22 mouse cellular contexts compared by ENCODE assay signal in the genomic region with DNA sequence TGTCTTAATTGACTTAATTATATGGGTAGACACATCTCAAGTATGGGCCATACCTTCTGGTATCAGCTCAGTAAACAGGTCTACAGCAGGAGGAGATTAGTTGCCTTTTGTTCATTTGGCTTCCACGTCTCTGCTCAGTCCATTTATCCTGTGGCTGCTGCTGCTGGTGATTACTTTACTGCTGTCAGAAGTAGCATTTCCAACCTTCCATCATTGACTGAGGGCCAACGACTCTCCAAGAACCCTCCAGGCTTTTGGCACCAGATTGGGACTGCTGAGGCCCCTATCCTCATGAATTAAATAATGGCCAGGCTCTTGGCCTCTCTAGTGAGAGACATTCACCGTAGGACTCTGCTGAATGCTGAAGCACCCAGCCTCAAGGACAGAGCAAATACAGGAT.
DNase-seq lines count a peak whose midpoint lies in the region; ATAC-seq and TF ChIP-seq lines count a peak whose summit lies in the region.
"Had no signal": no experiment of that assay in that cellular context is flagged by ENCODE, and none has a peak within 500 bp of the region (broad histone marks: within the 10 kb centered on the region; RNA-seq: fewer than 3 reads in every experiment).

No protein-coding gene starts in this region.

- no peaks in the 10 kb centered on the region for H3K9me3 ChIP-seq in midbrain, embryonic 11.5 days (ENCODE audit: control insufficient read depth, low read length)
- no peaks in the 10 kb centered on the region for H3K9me3 ChIP-seq in midbrain, embryonic 16.5 days (replicated peaks; ENCODE audit: control insufficient read depth, low read length, poor library complexity, severe bottlenecking)
- H3K9me3 ChIP-seq in hindbrain, embryonic 14.5 days (ENCODE audit: control insufficient read depth, low read length), result no peaks in the 10 kb centered on the region
- H3K9me3 ChIP-seq in midbrain, postnatal 0 days (ENCODE audit: low read length), result no peaks in the 10 kb centered on the region
- H3K9me3 ChIP-seq: embryonic facial prominence, embryonic 15.5 days; limb, embryonic 10.5 days had no signal

- no peaks in the 10 kb centered on the region for H3K36me3 ChIP-seq in midbrain, embryonic 11.5 days (ENCODE audit: control insufficient read depth, insufficient read depth, low read length)
- no peaks in the 10 kb centered on the region for H3K36me3 ChIP-seq in midbrain, embryonic 16.5 days (ENCODE audit: control insufficient read depth, insufficient read depth, low read length)
- no peaks in the 10 kb centered on the region for H3K36me3 ChIP-seq in hindbrain, embryonic 14.5 days (replicated peaks; ENCODE audit: control insufficient read depth, insufficient read depth)
- no peaks in the 10 kb centered on the region for H3K36me3 ChIP-seq in midbrain, postnatal 0 days (ENCODE audit: insufficient read depth, low read length)
- H3K36me3 ChIP-seq: embryonic facial prominence, embryonic 15.5 days; limb, embryonic 10.5 days had no signal

- ATAC-seq in midbrain, embryonic 11.5 days (ENCODE audit: low FRiP score), result 0 out of 2 replicates have a peak, but pooled peaks have one; percentile 40
- ATAC-seq in midbrain, embryonic 16.5 days, result no peak
- peak; percentile 75; the same call in 1 of the 2 replicates for ATAC-seq in hindbrain, embryonic 14.5 days (ENCODE audit: low FRiP score)
- no peak for ATAC-seq in midbrain, postnatal 0 days (ENCODE audit: low FRiP score)

- H3K27ac ChIP-seq in midbrain, embryonic 11.5 days (ENCODE audit: low read depth, low read length), result no peak overlapping the region
- H3K27ac ChIP-seq in midbrain, embryonic 16.5 days (ENCODE audit: low read length), result no peak overlapping the region
- no peak overlapping the region for H3K27ac ChIP-seq in hindbrain, embryonic 14.5 days
- H3K27ac ChIP-seq in midbrain, postnatal 0 days (ENCODE audit: low read depth, low read length), result no peak overlapping the region
- H3K27ac ChIP-seq: embryonic facial prominence, embryonic 15.5 days; left cerebral cortex, adult 2 months; limb, embryonic 10.5 days; stomach, postnatal 0 days had no signal

- H3K27me3 ChIP-seq in midbrain, embryonic 11.5 days (ENCODE audit: control insufficient read depth, insufficient read depth, low read length), result no peaks in the 10 kb centered on the region
- H3K27me3 ChIP-seq in midbrain, embryonic 16.5 days (ENCODE audit: control insufficient read depth, insufficient read depth, low read depth, low read length), result no peaks in the 10 kb centered on the region
- no peaks in the 10 kb centered on the region for H3K27me3 ChIP-seq in hindbrain, embryonic 14.5 days (ENCODE audit: control insufficient read depth, insufficient read depth, low read length)
- H3K27me3 ChIP-seq in midbrain, postnatal 0 days (ENCODE audit: insufficient read depth, low read length), result no peaks in the 10 kb centered on the region
- H3K27me3 ChIP-seq: embryonic facial prominence, embryonic 15.5 days had no signal

- no peak for TF ChIP-seq CTCF in midbrain, postnatal 0 days (IDR thresholded peaks at IDR 0.05)

- no peak overlapping the region for H3K9ac ChIP-seq in midbrain, embryonic 11.5 days (ENCODE audit: low read length)
- H3K9ac ChIP-seq in midbrain, embryonic 16.5 days (ENCODE audit: low read depth, low read length), result no peak overlapping the region
- H3K9ac ChIP-seq in hindbrain, embryonic 14.5 days, result no peak overlapping the region
- no peak overlapping the region for H3K9ac ChIP-seq in midbrain, postnatal 0 days (replicated peaks; ENCODE audit: low read length, poor library complexity, severe bottlenecking)
- H3K9ac ChIP-seq: embryonic facial prominence, embryonic 15.5 days had no signal

- H3K4me1 ChIP-seq in midbrain, embryonic 11.5 days (ENCODE audit: control insufficient read depth, insufficient read depth, low read length), result no peaks in the 10 kb centered on the region
- H3K4me1 ChIP-seq in midbrain, embryonic 16.5 days (ENCODE audit: control insufficient read depth, insufficient read depth, low read length), result no peaks in the 10 kb centered on the region
- H3K4me1 ChIP-seq in hindbrain, embryonic 14.5 days (replicated peaks; ENCODE audit: control insufficient read depth, insufficient read depth, low read length), result no peaks in the 10 kb centered on the region
- no peaks in the 10 kb centered on the region for H3K4me1 ChIP-seq in midbrain, postnatal 0 days (ENCODE audit: insufficient read depth, low read length)
- H3K4me1 ChIP-seq: embryonic facial prominence, embryonic 15.5 days had no signal

- no peak overlapping the region for H3K4me2 ChIP-seq in midbrain, embryonic 11.5 days
- no peak overlapping the region for H3K4me2 ChIP-seq in midbrain, embryonic 16.5 days (ENCODE audit: low read length)
- no peak overlapping the region for H3K4me2 ChIP-seq in hindbrain, embryonic 14.5 days (replicated peaks)
- no peak overlapping the region for H3K4me2 ChIP-seq in midbrain, postnatal 0 days (ENCODE audit: low read depth, low read length, poor library complexity, severe bottlenecking)
- H3K4me2 ChIP-seq: embryonic facial prominence, embryonic 15.5 days; heart, embryonic 11.5 days; liver, embryonic 11.5 days had no signal

- peak; percentile 90 to 94 for DNase-seq in cerebellum, postnatal 10 days
- no peak for DNase-seq in cerebellum, adult 9-10 months
- DNase-seq in midbrain, embryonic 11.5 days (ENCODE audit: low spot score, missing footprints), result no peak
- DNase-seq in hindbrain, embryonic 14.5 days (ENCODE audit: low spot score), result peak; percentile 58
- peak; percentile 78 for DNase-seq in midbrain, postnatal 0 days (ENCODE audit: low spot score)
- DNase-seq in liver, result no peak
- no peak for DNase-seq in kidney, postnatal 10 days
- DNase-seq: adrenal gland, adult 8-10 months; cerebellum, adult 11 months; cerebellum, postnatal 36 days; heart, postnatal 10 days; kidney, adult 8-10 months; kidney, postnatal 25 days; lung, adult 18-20 months; right cerebral cortex, adult 18-20 months had no signal

- 54% methylated on average over 3 of the region's 3 CpGs for WGBS in midbrain, embryonic 11.5 days
- 39% methylated on average over 3 of the region's 3 CpGs for WGBS in midbrain, embryonic 16.5 days
- 43% methylated on average over 3 of the region's 3 CpGs for WGBS in hindbrain, embryonic 14.5 days
- 34% methylated on average over 3 of the region's 3 CpGs for WGBS in midbrain, postnatal 0 days

- H3K4me3 ChIP-seq in midbrain, embryonic 11.5 days (ENCODE audit: low read depth, low read length), result no peak overlapping the region
- H3K4me3 ChIP-seq in midbrain, embryonic 16.5 days (ENCODE audit: low read depth, low read length), result no peak overlapping the region
- H3K4me3 ChIP-seq in hindbrain, embryonic 14.5 days (replicated peaks; ENCODE audit: low read length), result no peak overlapping the region
- no peak overlapping the region for H3K4me3 ChIP-seq in midbrain, postnatal 0 days (ENCODE audit: low read depth, low read length)
- H3K4me3 ChIP-seq: embryonic facial prominence, embryonic 15.5 days; left cerebral cortex, adult 2 months; limb, embryonic 10.5 days had no signal

Comparison
In these comparisons a context has a peak if more than half of its experiments do, and no peak if none do; other contexts are left out.
1. DNase-seq: peak in cerebellum, postnatal 10 days (2 of 2), hindbrain, embryonic 14.5 days (single experiment) and midbrain, postnatal 0 days (single experiment); none in cerebellum, adult 9-10 months (single experiment), midbrain, embryonic 11.5 days (single experiment), liver (single experiment) and kidney, postnatal 10 days (single experiment).
2. ATAC-seq: peak in midbrain, embryonic 11.5 days (single experiment) and hindbrain, embryonic 14.5 days (single experiment); none in midbrain, embryonic 16.5 days (single experiment) and midbrain, postnatal 0 days (single experiment).